Mouse (Mus musculus) gastrocnemius, postnatal 4 days (tissue): ENCODE results near the gene Rps6kb1. TPM values are rescaled to one million over a fixed set of nuclear protein-coding genes. Genes with fewer than 3 reads are reported as not detected.

Experiments used
- DNase-seq, 2 experiments: peaks; one replicate each; pipeline ENCODE4 v3.0.0; 2021 to 2022; ENCODE audit warnings: low spot score in 2 of 2, mixed read lengths in 2 of 2
- long read RNA-seq, 2 experiments: library from polyadenylated mRNA; stranded (forward); transcript quantifications; one replicate each; pipeline ENCODE4 v2.0.0; 2021
- total RNA-seq, 2 experiments: library from RNA; stranded (reverse); gene quantifications; 2 replicates each; pipeline ENCODE4 v1.2.3; 2021

The Rps6kb1 gene
- 10 to 100 TPM; 50.5 to 56.8 TPM for total RNA-seq
- long read RNA-seq, experiment 1, full-length matches to known transcripts, result 51 of 86 reads
- long read RNA-seq, experiment 1, partial matches to known transcripts, result 1 of 86 reads
- long read RNA-seq, experiment 1, other reads (novel, unspliced or antisense), result 34 of 86 reads
- long read RNA-seq, experiment 2, full-length matches to known transcripts, result 45 of 89 reads
- long read RNA-seq, experiment 2, partial matches to known transcripts, result 7 of 89 reads
- long read RNA-seq, experiment 2, other reads (novel, unspliced or antisense), result 37 of 89 reads

GRCm38 (mm10) chr11:86544639-86545299 is at the start of gene Rps6kb1, which contains the start of gene Tubd1:
Gene Rps6kb1 (minus strand): TSS chr11:86544805.
Gene Tubd1 (plus strand): TSS chr11:86544991.
- DNase-seq, result peak; percentile 96 to 100

- no peak for DNase-seq
These were observed 48.8 kb upstream of the Rps6kb1 start for GRCm38 (mm10) chr11:86593443-86593842.

- no peak for DNase-seq
These were observed 48.4 kb upstream of the Rps6kb1 start for GRCm38 (mm10) chr11:86592993-86593392.

GRCm38 (mm10) chr11:86591931-86592616 is 47.5 kb upstream of the Rps6kb1 start:
- no peak for DNase-seq

- DNase-seq, result no peak
These were observed 46.8 kb upstream of the Rps6kb1 start for GRCm38 (mm10) chr11:86591301-86591845.

- no peak for DNase-seq
These were observed 46.0 kb upstream of the Rps6kb1 start for GRCm38 (mm10) chr11:86590579-86590978.

GRCm38 (mm10) chr11:86590066-86590465 is 45.5 kb upstream of the Rps6kb1 start:
- no peak for DNase-seq

- DNase-seq, result no peak
These were observed 44.1 kb upstream of the Rps6kb1 start for GRCm38 (mm10) chr11:86588583-86589298.

- no peak for DNase-seq
These were observed 43.2 kb upstream of the Rps6kb1 start for GRCm38 (mm10) chr11:86587830-86588229.

- peak in 1 of 2 experiments; percentile 19 for DNase-seq
These were observed 42.5 kb upstream of the Rps6kb1 start for GRCm38 (mm10) chr11:86586868-86587792.

GRCm38 (mm10) chr11:86586177-86586867 is 41.7 kb upstream of the Rps6kb1 start:
- DNase-seq, result no peak

GRCm38 (mm10) chr11:86585598-86585984 is 41.0 kb upstream of the Rps6kb1 start:
- no peak for DNase-seq

GRCm38 (mm10) chr11:86584898-86585597 is 40.4 kb upstream of the Rps6kb1 start:
- no peak for DNase-seq

- no peak for DNase-seq
These were observed 39.6 kb upstream of the Rps6kb1 start for GRCm38 (mm10) chr11:86583990-86584897.

GRCm38 (mm10) chr11:86583313-86583825 is 38.8 kb upstream of the Rps6kb1 start:
- no peak for DNase-seq

- DNase-seq, result no peak
These were observed 38.1 kb upstream of the Rps6kb1 start for GRCm38 (mm10) chr11:86582543-86583260.
